Mouse (Mus musculus) liver, adult 2 months (tissue): ENCODE measurements at regions not wholly inside any gene's neighbourhood (a gene's known extent, or its start where the extent isn't known, plus 50 kb on each side); places are given as distances from the start of the nearest gene placed in this dataset.
A peak's percentile ranks its signal among the peaks of the same experiment; 100 is the strongest.

ENCODE experiments used
- DNase-seq: peaks from one replicate; pipeline ENCODE4 v3.0.0-alpha.2; 2011; ENCODE audit warnings: low read depth, low spot score; ENCODE audit errors: extremely low read depth
- H3K27ac ChIP-seq: fragments of 200-500 bp; replicated peaks from 2 replicates; pipeline ENCODE4 v1.5.1; 2012; ENCODE audit warnings: low read depth, mild to moderate bottlenecking, control low read depth, inconsistent platforms, low read length; ENCODE audit not compliant: insufficient read depth
- H3K27me3 ChIP-seq: fragments of 200-500 bp; 2 replicates; pipeline ENCODE4 v1.6.1; 2012; ENCODE audit warnings: mild to moderate bottlenecking, moderate library complexity, low read length, inconsistent platforms; ENCODE audit not compliant: control insufficient read depth, insufficient read depth
- H3K36me3 ChIP-seq: fragments of 200-500 bp; 2 replicates; pipeline ENCODE4 v1.6.1; 2012; ENCODE audit warnings: low read length, inconsistent platforms; ENCODE audit not compliant: control insufficient read depth, insufficient read depth
- H3K4me1 ChIP-seq: fragments of 200-500 bp; 2 replicates; pipeline ENCODE4 v1.6.1; 2011; ENCODE audit warnings: low read length; ENCODE audit not compliant: control insufficient read depth, insufficient read depth
- H3K4me3 ChIP-seq: fragments of 200-500 bp; 2 replicates; pipeline ENCODE4 v1.5.1; 2011; ENCODE audit warnings: low read depth, mild to moderate bottlenecking, control low read depth, low read length, moderate library complexity; ENCODE audit not compliant: insufficient read depth
- H3K79me2 ChIP-seq: fragments of 200-500 bp; 2 replicates; pipeline ENCODE4 v1.6.1; 2012; ENCODE audit warnings: inconsistent platforms, mild to moderate bottlenecking, low read length, moderate library complexity; ENCODE audit not compliant: control insufficient read depth, insufficient read depth
- H3K9ac ChIP-seq: fragments of 200-500 bp; 2 replicates; pipeline ENCODE4 v1.6.1; 2012; ENCODE audit warnings: low read depth, mild to moderate bottlenecking, control low read depth, inconsistent platforms, low read length
- CTCF ChIP-seq: fragments of 200-500 bp; IDR thresholded peaks from 2 replicates; pipeline ENCODE4 v1.5.1; 2011; ENCODE audit warnings: low read depth, low read length, control low read depth
- POLR2A ChIP-seq: fragments of 200-500 bp; IDR thresholded peaks from 2 replicates; pipeline ENCODE4 v1.6.1; 2011; ENCODE audit warnings: low read length, control low read depth; ENCODE audit not compliant: insufficient read depth; ENCODE audit errors: extremely low read depth
- WGBS: fragments of 180-500 bp; shearing (Covaris S2); methylation state at CpG from one replicate; pipeline ENCODE4 v1.1.7; 2018; 5-methylcytosine and 5-hydroxymethylcytosine counted together

- DNase-seq = no peak
- Histone ChIP-seq H3K4me3 (no peak overlapping the region), H3K79me2 (no peaks in the 10 kb centered on the region), H3K4me1 (no peaks in the 10 kb centered on the region), H3K27ac (no peak overlapping the region), H3K9ac (no peak overlapping the region), H3K27me3 (no peaks in the 10 kb centered on the region), H3K36me3 (no peaks in the 10 kb centered on the region)
- 91% methylated on average over 4 of the region's 4 CpGs for WGBS
- TF ChIP-seq POLR2A (no peak), CTCF (no peak)
Observed at GRCm38 (mm10) chr2:74285624-74286023, 293.6 kb downstream of the Lnpk start.

DNA sequence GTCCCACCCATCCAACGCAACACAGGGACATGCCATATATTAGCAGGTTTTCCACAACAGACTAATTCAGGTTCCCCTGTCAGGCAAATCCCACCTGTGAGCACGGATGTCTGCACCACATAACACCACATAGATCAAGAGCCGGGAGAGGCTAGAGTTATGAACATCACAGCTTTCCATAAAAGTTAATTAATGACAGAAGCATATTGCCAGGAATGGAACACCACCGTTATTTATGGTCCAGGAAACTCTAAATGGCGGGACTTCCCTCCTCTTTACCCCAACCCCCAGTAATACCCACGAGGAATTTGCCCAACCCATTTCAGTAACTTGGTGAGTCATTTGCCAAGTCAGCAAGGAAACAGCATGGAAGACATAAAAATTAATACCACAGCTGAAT lies 314.3 kb downstream of the Lnpk start:
- H3K27ac ChIP-seq = no peak overlapping the region
- no peaks in the 10 kb centered on the region for H3K4me1 ChIP-seq
- WGBS = 84% methylated on average over 6 of the region's 6 CpGs
- no peak overlapping the region for H3K4me3 ChIP-seq
- H3K36me3 ChIP-seq = no peaks in the 10 kb centered on the region
- H3K79me2 ChIP-seq = no peaks in the 10 kb centered on the region
- no peak overlapping the region for H3K9ac ChIP-seq
- H3K27me3 ChIP-seq = no peaks in the 10 kb centered on the region
- TF ChIP-seq POLR2A (no peak), CTCF (no peak)
- DNase-seq = no peak

GRCm38 (mm10) chr2:74257034-74257781 lies 322.0 kb downstream of the Lnpk start:
- Histone ChIP-seq H3K4me1 (no peaks in the 10 kb centered on the region), H3K79me2 (no peaks in the 10 kb centered on the region), H3K27me3 (no peaks in the 10 kb centered on the region), H3K27ac (no peak overlapping the region), H3K36me3 (no peaks in the 10 kb centered on the region), H3K4me3 (no peak overlapping the region), H3K9ac (no peak overlapping the region)
- no peak for DNase-seq
- TF ChIP-seq POLR2A = no peak
- no peak for TF ChIP-seq CTCF
- 29% methylated on average over 8 of the region's 8 CpGs for WGBS

GRCm38 (mm10) chr2:74247521-74247920 lies 331.7 kb downstream of the Lnpk start:
- Histone ChIP-seq H3K79me2 (no peaks in the 10 kb centered on the region), H3K27ac (no peak overlapping the region), H3K4me3 (no peak overlapping the region), H3K36me3 (no peaks in the 10 kb centered on the region), H3K27me3 (0 out of 2 replicates have a peak, but pooled peaks cover 2% of the 10 kb centered on the region), H3K4me1 (no peaks in the 10 kb centered on the region), H3K9ac (no peak overlapping the region)
- 91% methylated on average over 3 of the region's 3 CpGs for WGBS
- peak; percentile 24 for DNase-seq
- peak; percentile 55 for TF ChIP-seq CTCF
- no peak for TF ChIP-seq POLR2A

DNA sequence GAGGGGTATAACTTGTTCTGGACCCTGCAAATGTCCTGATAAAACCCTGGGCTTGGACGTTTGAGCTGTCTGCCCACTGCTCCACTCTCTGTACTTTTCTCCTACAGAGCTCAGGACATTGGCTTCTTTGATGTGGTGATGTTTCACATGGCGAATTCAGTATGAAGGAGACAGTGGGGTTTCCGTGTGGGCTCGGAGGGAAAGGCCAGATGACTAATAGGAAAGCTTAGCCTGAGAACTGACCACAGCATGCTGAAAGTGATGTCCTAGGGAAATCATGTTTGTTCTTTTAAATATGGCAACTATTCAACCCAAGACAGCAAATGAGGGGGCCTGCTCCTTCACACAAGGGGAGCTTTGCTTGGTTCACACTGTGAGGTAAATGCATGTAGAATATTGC lies 332.6 kb downstream of the Lnpk start:
- H3K27me3 ChIP-seq = 0 out of 2 replicates have a peak, but pooled peaks cover 2% of the 10 kb centered on the region
- no peak overlapping the region for H3K27ac ChIP-seq
- TF ChIP-seq CTCF (no peak), POLR2A (no peak)
- WGBS = 74% methylated on average over 4 of the region's 4 CpGs
- no peak overlapping the region for H3K9ac ChIP-seq
- H3K4me3 ChIP-seq = no peak overlapping the region
- no peaks in the 10 kb centered on the region for H3K4me1 ChIP-seq
- H3K79me2 ChIP-seq = no peaks in the 10 kb centered on the region
- no peaks in the 10 kb centered on the region for H3K36me3 ChIP-seq
- no peak for DNase-seq

GRCm38 (mm10) chr2:74244203-74244602 lies 333.1 kb upstream of the Atp5g3 start:
- Histone ChIP-seq H3K79me2 (no peaks in the 10 kb centered on the region), H3K9ac (no peak overlapping the region), H3K27ac (no peak overlapping the region), H3K27me3 (0 out of 2 replicates have a peak, but pooled peaks cover 2% of the 10 kb centered on the region), H3K4me1 (no peaks in the 10 kb centered on the region), H3K36me3 (no peaks in the 10 kb centered on the region), H3K4me3 (no peak overlapping the region)
- 78% methylated on average over 6 of the region's 6 CpGs for WGBS
- no peak for DNase-seq
- TF ChIP-seq POLR2A (no peak), CTCF (no peak)
